Comparison of ENCODE assay signal across 10 mouse cellular contexts in the genomic region with DNA sequence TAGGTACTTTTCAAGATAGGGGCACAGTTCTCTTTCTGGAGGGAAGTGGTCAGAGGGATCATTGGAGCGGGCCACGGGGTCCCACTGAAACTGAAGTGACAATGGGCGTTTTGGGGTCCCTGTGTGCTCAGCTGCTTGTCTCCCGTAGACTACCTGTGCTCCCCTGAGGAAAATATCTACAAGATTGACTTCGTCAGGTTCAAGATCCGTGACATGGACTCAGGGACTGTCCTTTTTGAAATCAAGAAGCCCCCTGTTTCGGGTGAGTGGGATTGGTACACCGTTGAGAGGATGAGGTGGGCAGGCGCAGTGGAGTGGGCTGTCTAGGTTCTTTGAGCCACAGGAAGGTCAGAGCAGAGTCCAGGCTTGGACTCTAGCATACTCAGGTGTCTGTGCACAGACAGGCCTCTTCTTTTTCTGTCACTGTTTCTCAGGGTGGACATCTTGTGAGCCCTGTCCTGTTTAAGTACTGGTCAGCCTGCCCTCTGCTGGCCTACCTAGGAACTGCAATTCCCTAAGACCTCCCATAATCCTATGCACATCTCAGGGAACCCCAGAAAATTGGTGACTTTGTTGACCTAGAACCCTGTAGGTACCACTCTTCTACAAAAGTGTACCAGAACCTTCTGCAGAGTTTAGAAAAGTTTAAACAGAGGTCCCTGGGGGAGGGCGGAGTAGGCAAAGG. TPM values are rescaled to one million over a fixed set of nuclear protein-coding genes. Genes with fewer than 3 reads are reported as not detected.
A peak's percentile ranks its signal among the peaks of the same experiment; 100 is the strongest.
DNase-seq lines count a peak whose midpoint lies in the region; ATAC-seq and TF ChIP-seq lines count a peak whose summit lies in the region.
"Had no signal": no experiment of that assay in that cellular context is flagged by ENCODE, and none has a peak within 500 bp of the region (broad histone marks: within the 10 kb centered on the region; RNA-seq: fewer than 3 reads in every experiment).

No protein-coding gene starts in this region.

- TF ChIP-seq RAD21 in MEL (IDR thresholded peaks at IDR 0.05; ENCODE audit: low read depth, low read length): peak; percentile 49

- WGBS in intestine, postnatal 0 days: 96% methylated on average over 10 of the region's 10 CpGs
- 91% methylated on average over 10 of the region's 10 CpGs for WGBS in intestine, embryonic 15.5 days
- 96% methylated on average over 10 of the region's 10 CpGs for WGBS in liver, adult 2 months

- TF ChIP-seq CTCF in intestine, postnatal 0 days (IDR thresholded peaks at IDR 0.05; ENCODE audit: low read depth): peak; percentile 87
- peak; percentile 86 to 98 (median 92) for TF ChIP-seq CTCF in MEL (IDR thresholded peaks at IDR 0.05 in 2 of 3, conservative IDR thresholded peaks at IDR 0.05 in 1 of 3; ENCODE audit: control insufficient read depth in 1 of 3, insufficient read depth in 1 of 3, low read depth in 2 of 3, low read length in 3 of 3, poor library complexity in 1 of 3, severe bottlenecking in 1 of 3)
- peak; percentile 75 for TF ChIP-seq CTCF in liver, adult 2 months (IDR thresholded peaks at IDR 0.05; ENCODE audit: low read depth, low read length)

- no peaks in the 10 kb centered on the region for H3K27me3 ChIP-seq in intestine, postnatal 0 days (replicated peaks; ENCODE audit: control insufficient read depth, insufficient read depth, low read length)
- H3K27me3 ChIP-seq in intestine, embryonic 15.5 days (replicated peaks): no peaks in the 10 kb centered on the region
- H3K27me3 ChIP-seq in MEL (ENCODE audit: control insufficient read depth in 1 of 2, insufficient read depth in 2 of 2, low read length in 2 of 2): no peaks in the 10 kb centered on the region
- no peaks in the 10 kb centered on the region for H3K27me3 ChIP-seq in liver, adult 2 months (ENCODE audit: control insufficient read depth, insufficient read depth, low read length)
- H3K27me3 ChIP-seq: neural tube, embryonic 12.5 days had no signal

- H3K27ac ChIP-seq in intestine, postnatal 0 days (ENCODE audit: low read depth, low read length): no peak overlapping the region
- H3K27ac ChIP-seq in intestine, embryonic 15.5 days: no peak overlapping the region
- no peak overlapping the region for H3K27ac ChIP-seq in MEL (ENCODE audit: control insufficient read depth, low read depth, low read length)
- no peak overlapping the region for H3K27ac ChIP-seq in liver, adult 2 months (replicated peaks; ENCODE audit: insufficient read depth, low read depth, low read length)
- H3K27ac ChIP-seq: neural tube, embryonic 12.5 days had no signal

- no peaks in the 10 kb centered on the region for H3K9me3 ChIP-seq in intestine, postnatal 0 days (ENCODE audit: control insufficient read depth)
- no peaks in the 10 kb centered on the region for H3K9me3 ChIP-seq in intestine, embryonic 15.5 days
- H3K9me3 ChIP-seq in MEL (replicated peaks; ENCODE audit: insufficient read depth, low read length): no peaks in the 10 kb centered on the region
- H3K9me3 ChIP-seq: neural tube, embryonic 12.5 days had no signal

- 0 out of 2 replicates have a peak, but pooled peaks cover 9% of the 10 kb centered on the region for H3K36me3 ChIP-seq in intestine, postnatal 0 days (ENCODE audit: control insufficient read depth, insufficient read depth)
- no peaks in the 10 kb centered on the region for H3K36me3 ChIP-seq in intestine, embryonic 15.5 days
- peaks cover 0 to 21% of the 10 kb centered on the region in 2 experiments; a peak in 2 of 4 replicates for H3K36me3 ChIP-seq in MEL (ENCODE audit: control insufficient read depth in 1 of 2, insufficient read depth in 2 of 2, low read length in 2 of 2)
- no peaks in the 10 kb centered on the region for H3K36me3 ChIP-seq in liver, adult 2 months (ENCODE audit: control insufficient read depth, insufficient read depth, low read length)

- peaks cover 9% of the 10 kb centered on the region for H3K79me2 ChIP-seq in MEL (ENCODE audit: control insufficient read depth, insufficient read depth, low read length, poor library complexity)
- H3K79me2 ChIP-seq in liver, adult 2 months (ENCODE audit: control insufficient read depth, insufficient read depth, low read length): no peaks in the 10 kb centered on the region

- DNase-seq in MEL (ENCODE audit: low read depth, low spot score): peak; percentile 87
- DNase-seq in cerebellum, adult 8-10 months: peak; percentile 77
- DNase-seq in gastrocnemius, postnatal 36 days: peak; percentile 62 to 71
- peak; percentile 56 for DNase-seq in liver, adult 2 months (ENCODE audit: extremely low read depth, low read depth, low spot score)
- DNase-seq in natural killer cell, adult 2 months (ENCODE audit: low spot score in 2 of 2): peak; percentile 70 to 71
- DNase-seq in thymus, postnatal 4 days: peak; percentile 86

- no peak overlapping the region for H3K4me2 ChIP-seq in intestine, postnatal 0 days (replicated peaks; ENCODE audit: low read depth)
- H3K4me2 ChIP-seq in intestine, embryonic 15.5 days (replicated peaks): no peak overlapping the region

- ATAC-seq in intestine, postnatal 0 days: peak; percentile 21; the same call in 1 of the 2 replicates
- ATAC-seq in intestine, embryonic 15.5 days: no peak

- intact Hi-C loops in gastrocnemius, postnatal 36 days (cut with DNase I): no loop called here

- H3K9ac ChIP-seq in intestine, postnatal 0 days (ENCODE audit: low read depth, low read length): no peak overlapping the region
- no peak overlapping the region for H3K9ac ChIP-seq in intestine, embryonic 15.5 days
- H3K9ac ChIP-seq in MEL (ENCODE audit: control insufficient read depth, low read depth, low read length, poor library complexity, severe bottlenecking): no peak overlapping the region
- no peak overlapping the region for H3K9ac ChIP-seq in liver, adult 2 months (ENCODE audit: low read depth, low read length)
- H3K9ac ChIP-seq: neural tube, embryonic 12.5 days had no signal

- no peak for TF ChIP-seq EP300 in MEL (IDR thresholded peaks at IDR 0.05; ENCODE audit: low read depth in 1 of 2, low read length in 2 of 2)

- H3K4me3 ChIP-seq in intestine, postnatal 0 days (ENCODE audit: low read depth, low read length): no peak overlapping the region
- no peak overlapping the region for H3K4me3 ChIP-seq in intestine, embryonic 15.5 days (replicated peaks)
- no peak overlapping the region for H3K4me3 ChIP-seq in MEL (ENCODE audit: control insufficient read depth in 1 of 2, insufficient read depth in 1 of 2, low read depth in 2 of 2, low read length in 2 of 2)
- no peak overlapping the region for H3K4me3 ChIP-seq in liver, adult 2 months (ENCODE audit: insufficient read depth, low read depth, low read length)
- H3K4me3 ChIP-seq: neural tube, embryonic 12.5 days had no signal

- peaks cover 12% of the 10 kb centered on the region; the same call in 1 of the 2 replicates for H3K4me1 ChIP-seq in intestine, postnatal 0 days (replicated peaks; ENCODE audit: control insufficient read depth, insufficient read depth, low read length)
- H3K4me1 ChIP-seq in intestine, embryonic 15.5 days (replicated peaks): peaks cover 45% of the 10 kb centered on the region
- peaks cover 13 to 25% of the 10 kb centered on the region in 2 experiments for H3K4me1 ChIP-seq in MEL (ENCODE audit: control insufficient read depth in 1 of 2, insufficient read depth in 2 of 2, low read length in 2 of 2)
- peaks cover 14% of the 10 kb centered on the region for H3K4me1 ChIP-seq in liver, adult 2 months (ENCODE audit: control insufficient read depth, insufficient read depth, low read length)

- no peak; a peak in 1 of 4 replicates for TF ChIP-seq POLR2A in MEL (IDR thresholded peaks at IDR 0.05; ENCODE audit: control insufficient read depth in 1 of 2, insufficient read depth in 1 of 2, low read depth in 1 of 2, low read length in 2 of 2, poor library complexity in 1 of 2)
- no peak for TF ChIP-seq POLR2A in liver, adult 2 months (IDR thresholded peaks at IDR 0.05; ENCODE audit: extremely low read depth, insufficient read depth, low read length)

RNA-seq across cellular contexts. Expression of gene Unc119, which starts 3.9 kb away (rescaled TPM):
- 26.9 and 28.4 TPM in 2 replicates for polyA plus RNA-seq in intestine, postnatal 0 days (2015; fragmentation: Nextera tagmentation; extraction: Ambion mirVana)
- polyA plus RNA-seq in intestine, embryonic 15.5 days (2015; fragmentation: Nextera tagmentation; extraction: Ambion mirVana): 33.5 and 34.6 TPM in 2 replicates
- total RNA-seq in MEL (2012; rRNA removed): 61.7 and 63.0 TPM in 2 replicates
- polyA plus RNA-seq in MEL (2012; ENCODE audit: insufficient read depth in 1 of 2, insufficient read length in 2 of 2, low read depth in 1 of 2, low replicate concordance in 2 of 2, missing spikeins in 1 of 2): 100 to 1,000 TPM in 1 of 2 experiments, not detected in 1; 140 TPM
- 10 to 100 TPM; 10.1 to 16.2 TPM for total RNA-seq in gastrocnemius, postnatal 36 days (2021)
- 5.5 and 7.2 TPM in 2 replicates for total RNA-seq in liver, adult 2 months (2014; rRNA removed)
- 7.7 and 12.7 TPM in 2 replicates for polyA plus RNA-seq in liver, adult 2 months (2012; rRNA removed)

RNA-seq across cellular contexts. Expression of gene Pigs, which starts 19.0 kb away (rescaled TPM):
- polyA plus RNA-seq in intestine, postnatal 0 days (2015; fragmentation: Nextera tagmentation; extraction: Ambion mirVana): 58.6 and 60.8 TPM in 2 replicates
- polyA plus RNA-seq in intestine, embryonic 15.5 days (2015; fragmentation: Nextera tagmentation; extraction: Ambion mirVana): 78.6 and 85.0 TPM in 2 replicates
- total RNA-seq in MEL (2012; rRNA removed): 27.6 and 28.5 TPM in 2 replicates
- 10 to 100 TPM; 51.2 to 97.1 TPM for polyA plus RNA-seq in MEL (2012; ENCODE audit: insufficient read depth in 1 of 2, insufficient read length in 2 of 2, low read depth in 1 of 2, low replicate concordance in 2 of 2, missing spikeins in 1 of 2)
- 10 to 100 TPM; 20.1 to 21.3 TPM for total RNA-seq in gastrocnemius, postnatal 36 days (2021)
- 6.6 and 8.6 TPM in 2 replicates for total RNA-seq in liver, adult 2 months (2014; rRNA removed)
- 34.9 and 35.5 TPM in 2 replicates for polyA plus RNA-seq in liver, adult 2 months (2012; rRNA removed)

RNA-seq across cellular contexts. Expression of gene Aldoc, which starts 24.4 kb away (rescaled TPM):
- polyA plus RNA-seq in intestine, postnatal 0 days (2015; fragmentation: Nextera tagmentation; extraction: Ambion mirVana): 9.3 and 9.4 TPM in 2 replicates
- polyA plus RNA-seq in intestine, embryonic 15.5 days (2015; fragmentation: Nextera tagmentation; extraction: Ambion mirVana): 23.1 and 29.0 TPM in 2 replicates
- 3.0 and 4.0 TPM in 2 replicates for total RNA-seq in MEL (2012; rRNA removed)
- polyA plus RNA-seq in MEL (2012; ENCODE audit: insufficient read depth in 1 of 2, insufficient read length in 2 of 2, low read depth in 1 of 2, low replicate concordance in 2 of 2, missing spikeins in 1 of 2): 1 to 10 TPM in 1 of 2 experiments, not detected in 1; 8.1 TPM
- 1 to 10 TPM; 1.3 to 1.9 TPM for total RNA-seq in gastrocnemius, postnatal 36 days (2021)
- 15.8 and 16.9 TPM in 2 replicates for total RNA-seq in liver, adult 2 months (2014; rRNA removed)
- 8.8 and 19.1 TPM in 2 replicates for polyA plus RNA-seq in liver, adult 2 months (2012; rRNA removed)

RNA-seq across cellular contexts. Expression of gene Foxn1, which starts 39.1 kb away (rescaled TPM):
- not detected in 2 replicates for polyA plus RNA-seq in intestine, postnatal 0 days (2015; fragmentation: Nextera tagmentation; extraction: Ambion mirVana)
- polyA plus RNA-seq in intestine, embryonic 15.5 days (2015; fragmentation: Nextera tagmentation; extraction: Ambion mirVana): not detected in 2 replicates
- not detected in 2 replicates for total RNA-seq in MEL (2012; rRNA removed)
- not detected for polyA plus RNA-seq in MEL (2012; ENCODE audit: insufficient read depth in 1 of 2, insufficient read length in 2 of 2, low read depth in 1 of 2, low replicate concordance in 2 of 2, missing spikeins in 1 of 2)
- total RNA-seq in gastrocnemius, postnatal 36 days (2021): under 1 TPM in 1 of 2 experiments, not detected in 1; 0.10 TPM
- not detected in 2 replicates for total RNA-seq in liver, adult 2 months (2014; rRNA removed)
- not detected in 2 replicates for polyA plus RNA-seq in liver, adult 2 months (2012; rRNA removed)
- polyA plus RNA-seq: frontal cortex, adult 2 months; neural tube, embryonic 12.5 days had no signal

RNA-seq across cellular contexts. Expression of gene Spag5, which starts 45.9 kb away (rescaled TPM):
- polyA plus RNA-seq in intestine, postnatal 0 days (2015; fragmentation: Nextera tagmentation; extraction: Ambion mirVana): 4.5 and 4.6 TPM in 2 replicates
- polyA plus RNA-seq in intestine, embryonic 15.5 days (2015; fragmentation: Nextera tagmentation; extraction: Ambion mirVana): 26.8 and 28.3 TPM in 2 replicates
- 40.1 and 50.9 TPM in 2 replicates for total RNA-seq in MEL (2012; rRNA removed)
- 100 to 1,000 TPM in 1 of 2 experiments, 10 to 100 TPM in 1; 77.5 to 274 TPM for polyA plus RNA-seq in MEL (2012; ENCODE audit: insufficient read depth in 1 of 2, insufficient read length in 2 of 2, low read depth in 1 of 2, low replicate concordance in 2 of 2, missing spikeins in 1 of 2)
- 1 to 10 TPM; 2.4 to 4.1 TPM for total RNA-seq in gastrocnemius, postnatal 36 days (2021)
- 0.54 and 0.83 TPM in 2 replicates for total RNA-seq in liver, adult 2 months (2014; rRNA removed)
- polyA plus RNA-seq in liver, adult 2 months (2012; rRNA removed): 0.15 and 0.19 TPM in 2 replicates
